Mouse (Mus musculus) brown adipose tissue, adult 24 weeks (tissue): Measurements from ENCODE around the gene Crip3. TPM values are rescaled to one million over a fixed set of nuclear protein-coding genes. Genes with fewer than 3 reads are reported as not detected.

Experiments used
- polyA plus RNA-seq: library from polyadenylated mRNA; stranded (reverse); fragments of >200 nt; gene quantifications from 2 replicates; pipeline ENCODE4 v1.2.4, GENCODE M21; 2012; ENCODE audit not compliant: missing spikeins, insufficient read depth, insufficient read length

Crip3 gene
- polyA plus RNA-seq, 1 experiment, result not detected

Other genes starting within 250 kb of the Crip3 start
- 4.3 and 5.3 TPM in 2 replicates for gene Polh, start 226.3 kb upstream of the Crip3 start, polyA plus RNA-seq
- gene Xpo5, start 226.1 kb upstream of the Crip3 start, polyA plus RNA-seq, result 8.5 and 9.2 TPM in 2 replicates
- gene Polr1c, start 180.9 kb upstream of the Crip3 start, polyA plus RNA-seq, result 19.9 and 29.9 TPM in 2 replicates
- gene Yipf3, start 180.8 kb upstream of the Crip3 start, polyA plus RNA-seq, result 63.4 and 66.1 TPM in 2 replicates
- not detected in 2 replicates for gene Lrrc73, start 175.4 kb upstream of the Crip3 start, polyA plus RNA-seq
- gene Tjap1, start 145.9 kb upstream of the Crip3 start, polyA plus RNA-seq, result 8.6 and 13.5 TPM in 2 replicates
- not detected in 2 replicates for gene Dlk2, start 131.5 kb upstream of the Crip3 start, polyA plus RNA-seq
- gene Abcc10, start 100.6 kb upstream of the Crip3 start, polyA plus RNA-seq, result 2.7 and 3.5 TPM in 2 replicates
- gene Zfp318, start 45.2 kb upstream of the Crip3 start, polyA plus RNA-seq, result 8.0 and 12.4 TPM in 2 replicates
- gene Slc22a7, start 9.5 kb downstream of the Crip3 start, polyA plus RNA-seq, result not detected in 2 replicates
- not detected in 2 replicates for gene Ttbk1, start 58.7 kb downstream of the Crip3 start, polyA plus RNA-seq
- 0.87 TPM in 1 of 2 replicates, not detected in the other for gene Dnph1, start 67.8 kb downstream of the Crip3 start, polyA plus RNA-seq
- 11.6 and 14.5 TPM in 2 replicates for gene Cul9, start 117.5 kb downstream of the Crip3 start, polyA plus RNA-seq
- 17.6 and 19.1 TPM in 2 replicates for gene Srf, start 127.2 kb downstream of the Crip3 start, polyA plus RNA-seq
- gene Ptk7, start 200.6 kb downstream of the Crip3 start, polyA plus RNA-seq, result 0.42 TPM in 1 of 2 replicates, not detected in the other
- 15.7 and 15.9 TPM in 2 replicates for gene Klc4, start 217.1 kb downstream of the Crip3 start, polyA plus RNA-seq
- gene Mrpl2, start 217.3 kb downstream of the Crip3 start, polyA plus RNA-seq, result 118 and 151 TPM in 2 replicates
- 8.9 and 13.8 TPM in 2 replicates for gene Cul7, start 221.4 kb downstream of the Crip3 start, polyA plus RNA-seq
- gene Rrp36, start 245.4 kb downstream of the Crip3 start, polyA plus RNA-seq, result 19.7 and 20.6 TPM in 2 replicates
- gene Mea1, start 249.9 kb downstream of the Crip3 start, polyA plus RNA-seq, result 121 and 148 TPM in 2 replicates